Mouse (Mus musculus): ENCODE results near the gene Ankrd36. TPM values are rescaled to one million over a fixed set of nuclear protein-coding genes. Genes with fewer than 3 reads are reported as not detected.

The Ankrd36 gene
- polyA plus RNA-seq, 1 experiment from 2014 or later, result 1.9 TPM

GRCm38 (mm10) chr11:5701821-5702220 lies 132.3 kb downstream of the Ankrd36 start:
- WGBS (ENCODE audit: insufficient replicate concordance), result 94% methylated on average over 1 of the region's 1 CpGs
- Histone ChIP-seq H3K27me3 (ENCODE audit: insufficient read depth, low read length) (no peaks in the 10 kb centered on the region), H3K27ac (ENCODE audit: low read depth) (peak overlapping the region; percentile 29; the same call in 1 of the 2 replicates), H3K36me3 (replicated peaks; ENCODE audit: insufficient read depth, low read length) (no peaks in the 10 kb centered on the region), H3K4me1 (ENCODE audit: insufficient read depth) (peaks cover 18% of the 10 kb centered on the region), H3K9ac (replicated peaks) (no peak overlapping the region), H3K4me3 (ENCODE audit: low read depth, low read length) (no peak overlapping the region), H3K9me3 (ENCODE audit: low read length) (no peaks in the 10 kb centered on the region), H3K4me2 (ENCODE audit: low read depth, low read length) (no peak overlapping the region)
- no peak for ATAC-seq
- TF ChIP-seq EP300 (IDR thresholded peaks at IDR 0.05; ENCODE audit: low read depth) (no peak), CTCF (IDR thresholded peaks at IDR 0.05; ENCODE audit: low read depth) (no peak)
- no peak for DNase-seq

GRCm38 (mm10) chr11:5702271-5702956 lies 132.9 kb downstream of the Ankrd36 start:
- no peak overlapping the region for H3K4me2 ChIP-seq (ENCODE audit: low read depth, low read length)
- no peak overlapping the region for H3K27ac ChIP-seq (ENCODE audit: low read depth)
- whole genome bisulfite sequencing (ENCODE audit: insufficient replicate concordance), result 76% methylated on average over 5 of the region's 5 CpGs
- H3K4me1 ChIP-seq (ENCODE audit: insufficient read depth), result peaks cover 19% of the 10 kb centered on the region
- no peaks in the 10 kb centered on the region for H3K36me3 ChIP-seq (replicated peaks; ENCODE audit: insufficient read depth, low read length)
- no peak overlapping the region for H3K4me3 ChIP-seq (ENCODE audit: low read depth, low read length)
- DNase-seq, result no peak
- no peaks in the 10 kb centered on the region for H3K9me3 ChIP-seq (ENCODE audit: low read length)
- TF ChIP-seq CTCF (IDR thresholded peaks at IDR 0.05; ENCODE audit: low read depth) (no peak), EP300 (IDR thresholded peaks at IDR 0.05; ENCODE audit: low read depth) (no peak)
- H3K9ac ChIP-seq (replicated peaks), result no peak overlapping the region
- H3K27me3 ChIP-seq (ENCODE audit: insufficient read depth, low read length), result no peaks in the 10 kb centered on the region
- no peak for ATAC-seq

GRCm38 (mm10) chr11:5702957-5703332 lies 133.5 kb downstream of the Ankrd36 start:
- Histone ChIP-seq H3K4me2 (ENCODE audit: low read depth, low read length) (no peak overlapping the region), H3K4me3 (ENCODE audit: low read depth, low read length) (no peak overlapping the region), H3K9me3 (ENCODE audit: low read length) (no peaks in the 10 kb centered on the region), H3K27ac (ENCODE audit: low read depth) (no peak overlapping the region), H3K36me3 (replicated peaks; ENCODE audit: insufficient read depth, low read length) (no peaks in the 10 kb centered on the region), H3K4me1 (ENCODE audit: insufficient read depth) (peaks cover 19% of the 10 kb centered on the region), H3K9ac (replicated peaks) (no peak overlapping the region), H3K27me3 (ENCODE audit: insufficient read depth, low read length) (no peaks in the 10 kb centered on the region)
- ATAC-seq (no peak), DNase-seq (no peak)
- 82% methylated on average over 6 of the region's 6 CpGs for WGBS (ENCODE audit: insufficient replicate concordance)
- TF ChIP-seq CTCF (IDR thresholded peaks at IDR 0.05; ENCODE audit: low read depth) (no peak), EP300 (IDR thresholded peaks at IDR 0.05; ENCODE audit: low read depth) (no peak)

- H3K36me3 ChIP-seq (replicated peaks; ENCODE audit: insufficient read depth, low read length), result no peaks in the 10 kb centered on the region
- 92% methylated on average over 1 of the region's 1 CpGs for whole genome bisulfite sequencing (ENCODE audit: insufficient replicate concordance)
- H3K4me3 ChIP-seq (ENCODE audit: low read depth, low read length), result no peak overlapping the region
- H3K27ac ChIP-seq (ENCODE audit: low read depth), result no peak overlapping the region
- no peak overlapping the region for H3K4me2 ChIP-seq (ENCODE audit: low read depth, low read length)
- no peak for DNase-seq
- H3K9me3 ChIP-seq (ENCODE audit: low read length), result no peaks in the 10 kb centered on the region
- TF ChIP-seq CTCF (IDR thresholded peaks at IDR 0.05; ENCODE audit: low read depth) (0 out of 2 replicates have a peak, but pooled peaks have one; percentile 13), EP300 (IDR thresholded peaks at IDR 0.05; ENCODE audit: low read depth) (no peak)
- H3K9ac ChIP-seq (replicated peaks), result no peak overlapping the region
- no peak for ATAC-seq
- H3K4me1 ChIP-seq (ENCODE audit: insufficient read depth), result peaks cover 21% of the 10 kb centered on the region
- H3K27me3 ChIP-seq (ENCODE audit: insufficient read depth, low read length), result no peaks in the 10 kb centered on the region
Measured at GRCm38 (mm10) chr11:5703341-5703740, 133.9 kb downstream of the Ankrd36 start.

- no peak for TF ChIP-seq EP300 (IDR thresholded peaks at IDR 0.05; ENCODE audit: low read depth)
- no peak for TF ChIP-seq CTCF (IDR thresholded peaks at IDR 0.05; ENCODE audit: low read depth)
- Histone ChIP-seq H3K4me2 (ENCODE audit: low read depth, low read length) (peak overlapping the region; percentile 94), H3K27ac (ENCODE audit: low read depth) (no peak overlapping the region), H3K9me3 (ENCODE audit: low read length) (no peaks in the 10 kb centered on the region), H3K36me3 (replicated peaks; ENCODE audit: insufficient read depth, low read length) (no peaks in the 10 kb centered on the region), H3K4me1 (ENCODE audit: insufficient read depth) (peaks cover 21% of the 10 kb centered on the region), H3K9ac (replicated peaks) (peak overlapping the region; percentile 96; the same call in 1 of the 2 replicates), H3K4me3 (ENCODE audit: low read depth, low read length) (no peak overlapping the region), H3K27me3 (ENCODE audit: insufficient read depth, low read length) (no peaks in the 10 kb centered on the region)
- ATAC-seq (no peak), DNase-seq (no peak)
- 89% methylated on average over 9 of the region's 9 CpGs for WGBS (ENCODE audit: insufficient replicate concordance)
Measured at GRCm38 (mm10) chr11:5705972-5706371, 136.5 kb downstream of the Ankrd36 start.

- H3K4me1 ChIP-seq (ENCODE audit: insufficient read depth), result peaks cover 17% of the 10 kb centered on the region
- TF ChIP-seq CTCF (IDR thresholded peaks at IDR 0.05; ENCODE audit: low read depth) (no peak), EP300 (IDR thresholded peaks at IDR 0.05; ENCODE audit: low read depth) (no peak)
- H3K36me3 ChIP-seq (replicated peaks; ENCODE audit: insufficient read depth, low read length), result no peaks in the 10 kb centered on the region
- peak; percentile 77 for ATAC-seq
- DNase-seq, result no peak
- no peaks in the 10 kb centered on the region for H3K9me3 ChIP-seq (ENCODE audit: low read length)
- H3K9ac ChIP-seq (replicated peaks), result peak overlapping the region; percentile 96
- peak overlapping the region; percentile 94 for H3K4me2 ChIP-seq (ENCODE audit: low read depth, low read length)
- peak overlapping the region; percentile 79 for H3K27ac ChIP-seq (ENCODE audit: low read depth)
- peak overlapping the region; percentile 98 for H3K4me3 ChIP-seq (ENCODE audit: low read depth, low read length)
- 1% methylated on average over 43 of the region's 43 CpGs for WGBS (ENCODE audit: insufficient replicate concordance)
- no peaks in the 10 kb centered on the region for H3K27me3 ChIP-seq (ENCODE audit: insufficient read depth, low read length)
Measured at GRCm38 (mm10) chr11:5706874-5707529, 137.5 kb downstream of the Ankrd36 start.
